Mouse (Mus musculus) adipocyte (in vitro differentiated cells): ENCODE data around the gene Gm48551.
A peak's percentile ranks its signal among the peaks of the same experiment; 100 is the strongest.

ENCODE experiments used
- DNase-seq: peaks from one replicate; pipeline ENCODE4 v3.0.0-alpha.2; 2016; ENCODE audit warnings: low spot score

Gene Gm48551

GRCm38 (mm10) chr10:81383802-81384604 lies at the start of gene Gm48551, which contains the start of gene Dohh:
TSS of gene Gm48551 (plus strand) at chr10:81384466.
TSS of gene Dohh (plus strand) at chr10:81384428.
- peak; percentile 99 for DNase-seq

- no peak for DNase-seq
Observed at GRCm38 (mm10) chr10:81335393-81336340, 48.6 kb upstream of the Gm48551 start.

GRCm38 (mm10) chr10:81336558-81336957 lies 47.7 kb upstream of the Gm48551 start:
- no peak for DNase-seq

- no peak for DNase-seq
Observed at GRCm38 (mm10) chr10:81340551-81341332, 43.5 kb upstream of the Gm48551 start.

GRCm38 (mm10) chr10:81341333-81341949 lies 42.8 kb upstream of the Gm48551 start:
- peak; percentile 54 for DNase-seq

- DNase-seq = no peak
Observed at GRCm38 (mm10) chr10:81342686-81343505, 41.4 kb upstream of the Gm48551 start, which contains the start of gene Gipc3. TSS of gene Gipc3 (minus strand) at chr10:81343266.

- DNase-seq = no peak
Observed at GRCm38 (mm10) chr10:81344421-81345161, 39.7 kb upstream of the Gm48551 start.

- DNase-seq = no peak
Observed at GRCm38 (mm10) chr10:81345162-81345534, 39.1 kb upstream of the Gm48551 start.

- DNase-seq = no peak
Observed at GRCm38 (mm10) chr10:81346453-81347067, 37.7 kb upstream of the Gm48551 start.

- DNase-seq = peak; percentile 67
Observed at GRCm38 (mm10) chr10:81349146-81349545, 35.1 kb upstream of the Gm48551 start.

- no peak for DNase-seq
Observed at GRCm38 (mm10) chr10:81349961-81350350, 34.3 kb upstream of the Gm48551 start.

GRCm38 (mm10) chr10:81350351-81351063 lies 33.8 kb upstream of the Gm48551 start, which contains the start of gene Hmg20b:
TSS of gene Hmg20b (minus strand) at chr10:81350480.
- peak; percentile 98 for DNase-seq

- no peak for DNase-seq
Observed at GRCm38 (mm10) chr10:81351678-81352291, 32.5 kb upstream of the Gm48551 start.

GRCm38 (mm10) chr10:81354738-81355477 lies 29.4 kb upstream of the Gm48551 start:
- no peak for DNase-seq

GRCm38 (mm10) chr10:81355533-81355932 lies 28.7 kb upstream of the Gm48551 start:
- DNase-seq = peak; percentile 35

GRCm38 (mm10) chr10:81356352-81356990 lies 27.8 kb upstream of the Gm48551 start:
- no peak for DNase-seq
